Mouse (Mus musculus): ENCODE results near the gene Dis3. TPM values are rescaled to one million over a fixed set of nuclear protein-coding genes. Genes with fewer than 3 reads are reported as not detected.

Dis3 gene
- total RNA-seq, 1 experiment, result 42.4 TPM

DNA sequence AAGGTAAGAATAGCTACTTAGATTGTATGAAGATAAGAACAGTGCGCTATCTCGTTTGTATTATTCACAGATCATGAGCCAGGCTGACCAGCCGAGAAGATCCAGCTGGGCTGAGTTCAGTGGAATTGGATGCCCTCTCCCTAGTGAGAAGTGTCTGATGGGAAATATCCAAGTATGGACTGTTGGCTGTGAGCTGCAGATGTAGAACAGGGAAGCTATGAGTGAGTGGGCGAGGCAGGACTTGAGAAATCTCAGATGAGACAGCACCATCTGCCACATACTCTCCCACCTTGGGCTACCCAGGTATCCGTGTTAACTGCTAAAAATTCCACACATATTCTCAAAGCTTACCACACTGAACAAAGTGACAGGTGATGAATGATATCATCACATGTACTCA lies 69.6 kb downstream of the Dis3 start:
- in situ Hi-C loops (cut with MboI; ENCODE audit: low sequenced_read_pairs in 2 of 2, unreplicated experiment in 2 of 2), result no loop called here
- no peak for TF ChIP-seq MAFK (IDR thresholded peaks at IDR 0.05; ENCODE audit: insufficient read depth, low read depth, low read length)
- TF ChIP-seq ZC3H11A (IDR thresholded peaks at IDR 0.05; ENCODE audit: borderline replicate concordance, low read depth, low read length), result no peak
- no peak for TF ChIP-seq CHD2 (IDR thresholded peaks at IDR 0.05; ENCODE audit: low read depth, low read length)
- TF ChIP-seq HCFC1 (IDR thresholded peaks at IDR 0.05; ENCODE audit: borderline replicate concordance, insufficient read depth, low read length), result no peak
- no peak for TF ChIP-seq ZNF384 (IDR thresholded peaks at IDR 0.05; ENCODE audit: low read depth, low read length)
- Histone ChIP-seq H3K4me3 (ENCODE audit: insufficient read depth in 1 of 2, low read depth in 1 of 2, low read length in 2 of 2, poor library complexity in 1 of 2, severe bottlenecking in 1 of 2) (no peak overlapping the region), H3K9me3 (ENCODE audit: control insufficient read depth, insufficient read depth, low read depth, low read length) (no peaks in the 10 kb centered on the region), H3K27ac (ENCODE audit: insufficient read depth, low read depth, low read length, poor library complexity, severe bottlenecking) (no peak overlapping the region), H3K4me1 (ENCODE audit: control insufficient read depth in 2 of 2, insufficient read depth in 2 of 2, low read length in 2 of 2, poor library complexity in 1 of 2) (no peaks in the 10 kb centered on the region), H3K9ac (ENCODE audit: insufficient read depth, low read depth, low read length, poor library complexity, severe bottlenecking) (no peak overlapping the region), H3K36me3 (ENCODE audit: control insufficient read depth, insufficient read depth, low read length, poor library complexity, severe bottlenecking) (peaks cover 7% of the 10 kb centered on the region; the same call in 1 of the 2 replicates)
- no peak for DNase-seq (ENCODE audit: low read depth, low spot score)

Other genes with a start within 250 kb of the Dis3 start
- gene Rpl36a-ps1, start 105.5 kb downstream of the Dis3 start, total RNA-seq (2012; rRNA removed), result 24.3 and 51.0 TPM in 2 replicates
- gene Mzt1, start 53.6 kb downstream of the Dis3 start, total RNA-seq (2012; rRNA removed), result 18.5 and 20.3 TPM in 2 replicates
- 18.0 and 29.3 TPM in 2 replicates for gene Bora, start 53.5 kb downstream of the Dis3 start, total RNA-seq (2012; rRNA removed)
- 12.9 and 15.5 TPM in 2 replicates for gene Pibf1, start 346 bp downstream of the Dis3 start, total RNA-seq (2012; rRNA removed)
- gene Klf5, start 198.9 kb upstream of the Dis3 start, total RNA-seq (2012; rRNA removed), result 23.2 and 34.7 TPM in 2 replicates